Mouse (Mus musculus) limb, embryonic 14.5 days (tissue): Measurements from ENCODE around the gene Aprt. TPM values are rescaled to one million over a fixed set of nuclear protein-coding genes. Genes with fewer than 3 reads are reported as not detected.

Experiments used
- ATAC-seq: fragments of 200-750 bp; cut with Nextera tagmentation; 2 replicates; pipeline ENCODE4 v1.8.0; 2017; ENCODE audit warnings: low read depth, moderate number of reproducible peaks, moderate TSS enrichment; ENCODE audit not compliant: low FRiP score
- DNase-seq: peaks from one replicate; pipeline ENCODE4 v3.0.0-alpha.2; 2015; ENCODE audit warnings: low spot score
- H3K27ac ChIP-seq: fragments of 300-500 bp; sonication (generic); replicated peaks from 2 replicates; pipeline ENCODE4 v1.5.1; 2014; ENCODE audit warnings: low read depth, mild to moderate bottlenecking, low read length, moderate library complexity, mixed read lengths
- H3K27me3 ChIP-seq: fragments of 300-500 bp; sonication (generic); 2 replicates; pipeline ENCODE4 v1.6.1; 2014; ENCODE audit warnings: low read length, mixed read lengths; ENCODE audit not compliant: control insufficient read depth, insufficient read depth
- H3K36me3 ChIP-seq: fragments of 300-500 bp; sonication (generic); 2 replicates; pipeline ENCODE4 v1.6.1; 2014; ENCODE audit warnings: mild to moderate bottlenecking, low read length, moderate library complexity, mixed read lengths; ENCODE audit not compliant: control insufficient read depth, insufficient read depth
- H3K4me1 ChIP-seq: fragments of 300-500 bp; sonication (generic); 2 replicates; pipeline ENCODE4 v1.6.1; 2014; ENCODE audit warnings: antibody characterized with exemption, low read length, mixed read lengths; ENCODE audit not compliant: control insufficient read depth, insufficient read depth
- H3K4me2 ChIP-seq: fragments of 300-500 bp; sonication (generic); replicated peaks from 2 replicates; pipeline ENCODE4 v1.6.1; 2014; ENCODE audit warnings: low read depth, mild to moderate bottlenecking, low read length, moderate library complexity; ENCODE audit not compliant: severe bottlenecking
- H3K4me3 ChIP-seq: fragments of 300-500 bp; sonication (generic); replicated peaks from 2 replicates; pipeline ENCODE4 v1.5.1; 2014; ENCODE audit warnings: low read length
- H3K9ac ChIP-seq: fragments of 300-500 bp; sonication (generic); 2 replicates; pipeline ENCODE4 v1.6.1; 2014; ENCODE audit warnings: mild to moderate bottlenecking, low read depth, low read length, moderate library complexity; ENCODE audit not compliant: severe bottlenecking
- H3K9me3 ChIP-seq: fragments of 300-500 bp; sonication (generic); 2 replicates; pipeline ENCODE4 v1.6.1; 2016; ENCODE audit warnings: low read length; ENCODE audit not compliant: control insufficient read depth
- POLR2A ChIP-seq: fragments of 200-500 bp; IDR thresholded peaks from 2 replicates; pipeline ENCODE4 v1.8.0; 2012; ENCODE audit warnings: inconsistent platforms, mild to moderate bottlenecking, moderate library complexity, borderline replicate concordance; ENCODE audit not compliant: insufficient read depth, insufficient read length; ENCODE audit errors: extremely low read depth
- WGBS: fragments of 180-500 bp; shearing (Covaris S2); extraction: QIAGEN DNeasy Blood & Tissue Kit; methylation state at CpG from one replicate; pipeline ENCODE4 v1.1.7; 2014; 5-methylcytosine and 5-hydroxymethylcytosine counted together
- polyA plus RNA-seq, 2 experiments: library from polyadenylated mRNA; depleted of rRNA in 1 of 2; stranded (reverse) in 1 of 2; unstranded in 1 of 2; fragments of >200 nt; fragmentation: Nextera tagmentation in 1 of 2; extraction: Ambion mirVana in 1 of 2; gene quantifications; 2 replicates each; pipeline versions ENCODE4 v1.2.1 to v1.2.3; 2012 to 2014

Gene Aprt
- polyA plus RNA-seq, 2 experiments: 199 to 348 TPM

- ATAC-seq (no peak), DNase-seq (no peak)
- Histone ChIP-seq H3K36me3 (0 out of 2 replicates have a peak, but pooled peaks cover 6% of the 10 kb centered on the region), H3K4me3 (no peak overlapping the region), H3K27me3 (no peaks in the 10 kb centered on the region), H3K4me1 (peaks cover 34% of the 10 kb centered on the region), H3K9me3 (no peaks in the 10 kb centered on the region), H3K4me2 (no peak overlapping the region), H3K9ac (no peak overlapping the region), H3K27ac (no peak overlapping the region)
- WGBS: 85% methylated on average over 6 of the region's 7 CpGs
- no peak for TF ChIP-seq POLR2A
Observed at GRCm38 (mm10) chr8:122546066-122546755, 30.5 kb downstream of the Aprt start.

- WGBS: 79% methylated on average over 8 of the region's 8 CpGs
- Histone ChIP-seq H3K27me3 (no peaks in the 10 kb centered on the region), H3K27ac (no peak overlapping the region), H3K4me2 (no peak overlapping the region), H3K4me3 (no peak overlapping the region), H3K36me3 (0 out of 2 replicates have a peak, but pooled peaks cover 6% of the 10 kb centered on the region), H3K9ac (no peak overlapping the region), H3K9me3 (no peaks in the 10 kb centered on the region), H3K4me1 (peaks cover 22% of the 10 kb centered on the region)
- TF ChIP-seq POLR2A: no peak
- ATAC-seq (peak; percentile 18; the same call in 1 of the 2 replicates), DNase-seq (no peak)
Observed at GRCm38 (mm10) chr8:122544138-122544537, 32.6 kb downstream of the Aprt start.

- Histone ChIP-seq H3K4me3 (no peak overlapping the region), H3K9ac (no peak overlapping the region), H3K4me1 (peaks cover 8% of the 10 kb centered on the region), H3K9me3 (no peaks in the 10 kb centered on the region), H3K27ac (no peak overlapping the region), H3K27me3 (no peaks in the 10 kb centered on the region), H3K4me2 (no peak overlapping the region), H3K36me3 (0 out of 2 replicates have a peak, but pooled peaks cover 4% of the 10 kb centered on the region)
- no peak for DNase-seq
- no peak for TF ChIP-seq POLR2A
- WGBS: 89% methylated on average over 9 of the region's 9 CpGs
- ATAC-seq: no peak
Observed at GRCm38 (mm10) chr8:122538310-122539076, 38.2 kb downstream of the Aprt start.

GRCm38 (mm10) chr8:122537812-122538211, 38.9 kb downstream of the Aprt start:
- H3K36me3 ChIP-seq: no peaks in the 10 kb centered on the region
- DNase-seq: no peak
- no peaks in the 10 kb centered on the region for H3K27me3 ChIP-seq
- H3K27ac ChIP-seq: no peak overlapping the region
- ATAC-seq: no peak
- 80% methylated on average over 2 of the region's 2 CpGs for WGBS
- TF ChIP-seq POLR2A: no peak
- no peak overlapping the region for H3K4me3 ChIP-seq
- H3K4me1 ChIP-seq: peaks cover 8% of the 10 kb centered on the region
- H3K9me3 ChIP-seq: no peaks in the 10 kb centered on the region
- H3K4me2 ChIP-seq: no peak overlapping the region
- H3K9ac ChIP-seq: no peak overlapping the region

GRCm38 (mm10) chr8:122537033-122537432, 39.7 kb downstream of the Aprt start:
- Histone ChIP-seq H3K9ac (no peak overlapping the region; the same call in 1 of the 2 replicates), H3K27me3 (no peaks in the 10 kb centered on the region), H3K4me2 (no peak overlapping the region), H3K9me3 (no peaks in the 10 kb centered on the region), H3K4me1 (peaks cover 8% of the 10 kb centered on the region), H3K4me3 (no peak overlapping the region), H3K36me3 (no peaks in the 10 kb centered on the region), H3K27ac (peak overlapping the region; percentile 63)
- ATAC-seq (peak; percentile 80), DNase-seq (peak; percentile 80)
- WGBS: 20% methylated on average over 6 of the region's 6 CpGs
- no peak for TF ChIP-seq POLR2A
